Mouse (Mus musculus) embryonic stem cell, embryonic (primary cell): Measurements from ENCODE around the gene Cers6.

Experiments
- CTCF ChIA-PET, 4 experiments: fragments of 300-600 bp in 2 of 4; fragments of 350-600 bp in 2 of 4; sonication (Branson Sonifier 250); formaldehyde crosslinking; loops; one replicate each; lab custom pipeline; 2022; ENCODE audit warnings: inconsistent platforms in 2 of 4; lab: Charles Lee
- POLR2A ChIA-PET, 4 experiments: fragments of 300-600 bp in 2 of 4; fragments of 350-600 bp in 2 of 4; sonication (Branson Sonifier 250); formaldehyde crosslinking; loops; one replicate each; lab custom pipeline; 2022; ENCODE audit warnings: antibody characterized with exemption in 4 of 4, inconsistent platforms in 1 of 4; lab: Charles Lee

Cers6 gene

GRCm38 (mm10) chr2:69053210-69053858 lies 192.1 kb downstream of the Cers6 start:
- ChIA-PET CTCF (interaction anchor here in 1 of 4 experiments (0.8 kb wide), 1 partner anchor 10 kb away, joined by 3 read pairs; no protein-coding TSS in a partner anchor), POLR2A (interaction anchor here in 1 of 4 experiments (1.7 kb wide), 1 partner anchor 271 kb away, joined by 3 read pairs; no protein-coding TSS in a partner anchor)

GRCm38 (mm10) chr2:69054279-69054678 lies 193.0 kb downstream of the Cers6 start:
- ChIA-PET CTCF (interaction anchor here in 1 of 4 experiments (0.6 kb wide), 1 partner anchor 479 kb away, joined by 3 read pairs; no protein-coding TSS in a partner anchor), POLR2A (interaction anchor here in 1 of 4 experiments (0.6 kb wide), 1 partner anchor 11 kb away, joined by 3 read pairs; no protein-coding TSS in a partner anchor)

GRCm38 (mm10) chr2:69055174-69055573 lies 193.9 kb downstream of the Cers6 start:
- ChIA-PET CTCF (no interaction called here), POLR2A (no interaction called here)

- ChIA-PET POLR2A (interaction anchor here in 3 of 4 experiments (0.6 to 2.4 kb wide), 6 partner anchors 11 to 188 kb away, joined by 3 to 17 read pairs (median 4); no protein-coding TSS in a partner anchor), CTCF (interaction anchor here (0.5 to 2.0 kb wide), 28 partner anchors 11 to 296 kb away, joined by 3 to 13 read pairs (median 4); partner anchors contain the start of gene Nostrin (in 1 of the 4))
Measured at GRCm38 (mm10) chr2:69061313-69061712, 200.1 kb downstream of the Cers6 start.

- ChIA-PET POLR2A (interaction anchor here in 2 of 4 experiments (1.2 to 2.4 kb wide), 5 partner anchors 12 to 188 kb away, joined by 3 to 17 read pairs (median 4); no protein-coding TSS in a partner anchor), CTCF (interaction anchor here (0.5 to 2.0 kb wide), 20 partner anchors 12 to 767 kb away, joined by 3 to 13 read pairs (median 4); partner anchors contain the start of gene Nostrin (in 1 of the 4))
Measured at GRCm38 (mm10) chr2:69061910-69062689, 200.9 kb downstream of the Cers6 start.

GRCm38 (mm10) chr2:69064759-69065158 lies 203.5 kb downstream of the Cers6 start:
- POLR2A ChIA-PET: interaction anchor here in 1 of 4 experiments (0.7 to 1.1 kb wide), 3 partner anchors 17 to 280 kb away, joined by 3 read pairs; no protein-coding TSS in a partner anchor
- CTCF ChIA-PET: no interaction called here

GRCm38 (mm10) chr2:69071440-69072235 lies 210.4 kb downstream of the Cers6 start:
- CTCF ChIA-PET: interaction anchor here in 1 of 4 experiments (0.8 kb wide), 1 partner anchor 61 kb away, joined by 3 read pairs; no protein-coding TSS in a partner anchor
- POLR2A ChIA-PET: interaction anchor here in 1 of 4 experiments (0.7 kb wide), 1 partner anchor 29 kb away, joined by 3 read pairs; no protein-coding TSS in a partner anchor

- POLR2A ChIA-PET: no interaction called here
- CTCF ChIA-PET: interaction anchor here in 1 of 4 experiments (0.6 kb wide), 1 partner anchor 113 kb away, joined by 6 read pairs; no protein-coding TSS in a partner anchor
Measured at GRCm38 (mm10) chr2:69077189-69077588, 215.9 kb downstream of the Cers6 start.

GRCm38 (mm10) chr2:69080760-69081159 lies 219.5 kb downstream of the Cers6 start:
- CTCF ChIA-PET: no interaction called here
- POLR2A ChIA-PET: interaction anchor here in 1 of 4 experiments (0.6 kb wide), 1 partner anchor 669 kb away, joined by 3 read pairs; no protein-coding TSS in a partner anchor

GRCm38 (mm10) chr2:69082499-69083197 lies 221.4 kb downstream of the Cers6 start:
- ChIA-PET CTCF (interaction anchor here in 1 of 4 experiments (1.5 kb wide), 1 partner anchor 21 kb away, joined by 3 read pairs; no protein-coding TSS in a partner anchor), POLR2A (interaction anchor here in 1 of 4 experiments (1.4 kb wide), 1 partner anchor 40 kb away, joined by 3 read pairs; no protein-coding TSS in a partner anchor)

GRCm38 (mm10) chr2:69083198-69083509 lies 221.9 kb downstream of the Cers6 start:
- ChIA-PET CTCF (interaction anchor here in 2 of 4 experiments (0.9 to 1.5 kb wide), 2 partner anchors 22 kb away, joined by 3 read pairs; no protein-coding TSS in a partner anchor), POLR2A (interaction anchor here in 2 of 4 experiments (0.9 to 1.4 kb wide), 2 partner anchors 41 to 54 kb away, joined by 3 read pairs; no protein-coding TSS in a partner anchor)

GRCm38 (mm10) chr2:69084416-69084815 lies 223.2 kb downstream of the Cers6 start:
- ChIA-PET CTCF (no interaction called here), POLR2A (interaction anchor here in 1 of 4 experiments (1.3 kb wide), 1 partner anchor 34 kb away, joined by 4 read pairs; no protein-coding TSS in a partner anchor)

GRCm38 (mm10) chr2:69086505-69087260 lies 225.4 kb downstream of the Cers6 start:
- ChIA-PET POLR2A (interaction anchor here in 2 of 4 experiments (0.7 to 0.8 kb wide), 2 partner anchors 10 to 404 kb away, joined by 3 read pairs; no protein-coding TSS in a partner anchor), CTCF (interaction anchor here in 1 of 4 experiments (0.6 kb wide), 1 partner anchor 373 kb away, joined by 3 read pairs; no protein-coding TSS in a partner anchor)

- ChIA-PET CTCF (no interaction called here), POLR2A (no interaction called here)
Measured at GRCm38 (mm10) chr2:69095836-69096235, 234.6 kb downstream of the Cers6 start.

- POLR2A ChIA-PET: interaction anchor here in 1 of 4 experiments (0.6 to 0.8 kb wide), 4 partner anchors 11 to 695 kb away, joined by 3 read pairs; no protein-coding TSS in a partner anchor
- CTCF ChIA-PET: interaction anchor here in 1 of 4 experiments (0.6 kb wide), 1 partner anchor 1619 kb away, joined by 3 read pairs; no protein-coding TSS in a partner anchor
Measured at GRCm38 (mm10) chr2:69096821-69097220, 235.6 kb downstream of the Cers6 start.

GRCm38 (mm10) chr2:69097526-69097925 lies 236.3 kb downstream of the Cers6 start:
- POLR2A ChIA-PET: no interaction called here
- CTCF ChIA-PET: no interaction called here
